In genomic region chr8:126638027-126638426, GRCm38 (mm10) we compare ENCODE assay signal across 15 mouse cellular contexts. TPM values are rescaled to one million over a fixed set of nuclear protein-coding genes. Genes with fewer than 3 reads are reported as not detected.
DNase-seq lines count a peak whose midpoint lies in the region; ATAC-seq lines count a peak whose summit lies in the region.
"Had no signal": no experiment of that assay in that cellular context is flagged by ENCODE, and none has a peak within 500 bp of the region (broad histone marks: within the 10 kb centered on the region; RNA-seq: fewer than 3 reads in every experiment).

No protein-coding gene starts in this region.

- DNase-seq in frontal cortex, postnatal 25 days (ENCODE audit: low spot score in 2 of 2) = no peak
- peak; percentile 23 for DNase-seq in CD4-positive helper T cell, adult 2 months (ENCODE audit: low read depth, low spot score)
- DNase-seq in layer of hippocampus, adult 8-10 months (ENCODE audit: low spot score in 2 of 2) = peak; percentile 27 to 48
- DNase-seq in left cerebral cortex, postnatal 36 days (ENCODE audit: low spot score in 2 of 2) = peak; percentile 32 to 47
- DNase-seq in heart, postnatal 10 days = no peak
- DNase-seq in heart, postnatal 4 days = no peak
- DNase-seq: cerebellum, postnatal 25 days; heart, adult 18-20 months; kidney, postnatal 25 days; lung, postnatal 10 days had no signal

- intact Hi-C loops in left cerebral cortex, postnatal 36 days (cut with DNase I) = no loop called here
- intact Hi-C loops in heart, postnatal 10 days (cut with DNase I) = no loop called here

- ATAC-seq in frontal cortex, adult (ENCODE audit: low TSS enrichment) = peak; percentile 89
- no peak for ATAC-seq in megakaryocyte progenitor cell, adult 5-6 weeks (replicated peaks; ENCODE audit: poor library complexity)
- ATAC-seq: forebrain, embryonic 16.5 days; intestine, postnatal 0 days; Patski had no signal

RNA-seq across cellular contexts. Expression of gene Irf2bp2, which starts 44.2 kb away (rescaled TPM):
- 10 to 100 TPM; 53.5 to 58.0 (median 56.2) TPM for total RNA-seq in layer of hippocampus, adult 8-10 months (2022)
- total RNA-seq in left cerebral cortex, postnatal 36 days (2021) = 10 to 100 TPM; 54.3 to 63.3 TPM
- total RNA-seq in heart, postnatal 10 days (2021) = 100 to 1,000 TPM; 101 to 154 TPM
- 10 to 100 TPM; 98.2 to 100.0 TPM for total RNA-seq in heart, postnatal 4 days (2021)
- total RNA-seq in megakaryocyte progenitor cell, adult 5-6 weeks (2015) = 109 and 114 TPM in 2 replicates
- total RNA-seq in megakaryocyte progenitor cell, adult 5-6 weeks (2017) = 95.7 and 110 TPM in 2 replicates

Comparison
In these comparisons a context has a peak if more than half of its experiments do, and no peak if none do; other contexts are left out.
1. DNase-seq: peak in CD4-positive helper T cell, adult 2 months (single experiment), layer of hippocampus, adult 8-10 months (2 of 2) and left cerebral cortex, postnatal 36 days (2 of 2); none in frontal cortex, postnatal 25 days (0 of 2), heart, postnatal 10 days (0 of 2) and heart, postnatal 4 days (single experiment).